Mouse (Mus musculus) ES-Bruce4 (cell line): Measurements from ENCODE around the gene Col11a2.

Experiments used
- CTCF ChIP-seq: IDR thresholded peaks from one replicate; pipeline ENCODE4 v1.8.1; 2011; ENCODE audit warnings: low read depth, low read length
- POLR2A ChIP-seq: IDR thresholded peaks from one replicate; pipeline ENCODE4 v1.8.1; 2011; ENCODE audit warnings: low read length; ENCODE audit not compliant: insufficient read depth

DNA sequence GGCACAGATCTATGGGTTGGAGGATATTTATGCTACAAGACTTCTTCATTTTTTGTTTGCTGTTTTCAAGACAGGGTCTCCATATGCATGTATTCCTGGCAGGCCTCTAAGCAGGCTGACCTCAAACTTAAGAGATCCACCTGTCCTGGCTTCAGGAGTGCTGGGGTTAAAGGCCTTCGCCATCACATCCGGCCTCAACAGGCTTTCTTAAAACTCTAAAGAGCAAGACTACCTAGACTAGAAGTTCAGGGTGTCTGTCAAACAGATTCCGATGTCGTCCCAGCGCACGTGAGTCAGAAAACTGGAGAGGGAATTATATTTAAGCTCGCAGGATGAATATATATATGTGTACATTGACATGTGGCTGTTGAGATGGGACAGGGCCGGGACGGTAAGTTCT is 15.6 kb upstream of the Col11a2 start:
- no peak for TF ChIP-seq CTCF
- no peak for TF ChIP-seq POLR2A
